Mouse (Mus musculus): ENCODE measurements around the gene Synj2. TPM values are rescaled to one million over a fixed set of nuclear protein-coding genes. Genes with fewer than 3 reads are reported as not detected.

Gene Synj2
- polyA plus RNA-seq, 1 experiment, result 3.1 TPM

DNA sequence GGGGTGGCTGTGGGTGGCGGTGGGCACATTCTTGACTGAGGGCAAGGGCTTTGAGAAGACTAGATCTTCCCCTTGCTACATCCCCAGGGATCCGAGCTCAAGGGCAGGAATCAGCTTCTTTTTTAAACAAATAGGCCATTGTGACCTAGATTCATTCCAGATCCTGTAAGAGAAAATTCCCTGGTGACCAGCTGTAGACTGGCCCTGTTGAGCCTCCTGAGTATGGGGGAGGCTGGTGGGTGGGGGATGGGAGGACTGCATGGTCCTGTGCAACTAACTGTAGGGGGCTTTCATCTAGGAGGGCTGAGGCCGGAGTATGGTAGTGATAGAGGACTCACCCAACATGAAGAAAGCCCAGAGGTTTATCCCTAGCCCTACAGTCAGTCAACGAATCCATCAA is 47.0 kb downstream of the Synj2 start:
- TF ChIP-seq POLR2A (IDR thresholded peaks at IDR 0.05; ENCODE audit: borderline replicate concordance, control insufficient read depth, low read depth, low read length) (no peak), CTCF (IDR thresholded peaks at IDR 0.05; ENCODE audit: control insufficient read depth, insufficient read depth, low read length) (no peak)
- H3K27ac ChIP-seq (ENCODE audit: control insufficient read depth, insufficient read depth, low read depth, low read length, poor library complexity), result no peak overlapping the region
- WGBS, result 86% methylated on average over 4 of the region's 4 CpGs
- H3K4me1 ChIP-seq (ENCODE audit: control insufficient read depth, insufficient read depth, low read length), result no peaks in the 10 kb centered on the region
- no peak overlapping the region for H3K4me3 ChIP-seq (replicated peaks; ENCODE audit: control insufficient read depth, low read depth, low read length)

DNA sequence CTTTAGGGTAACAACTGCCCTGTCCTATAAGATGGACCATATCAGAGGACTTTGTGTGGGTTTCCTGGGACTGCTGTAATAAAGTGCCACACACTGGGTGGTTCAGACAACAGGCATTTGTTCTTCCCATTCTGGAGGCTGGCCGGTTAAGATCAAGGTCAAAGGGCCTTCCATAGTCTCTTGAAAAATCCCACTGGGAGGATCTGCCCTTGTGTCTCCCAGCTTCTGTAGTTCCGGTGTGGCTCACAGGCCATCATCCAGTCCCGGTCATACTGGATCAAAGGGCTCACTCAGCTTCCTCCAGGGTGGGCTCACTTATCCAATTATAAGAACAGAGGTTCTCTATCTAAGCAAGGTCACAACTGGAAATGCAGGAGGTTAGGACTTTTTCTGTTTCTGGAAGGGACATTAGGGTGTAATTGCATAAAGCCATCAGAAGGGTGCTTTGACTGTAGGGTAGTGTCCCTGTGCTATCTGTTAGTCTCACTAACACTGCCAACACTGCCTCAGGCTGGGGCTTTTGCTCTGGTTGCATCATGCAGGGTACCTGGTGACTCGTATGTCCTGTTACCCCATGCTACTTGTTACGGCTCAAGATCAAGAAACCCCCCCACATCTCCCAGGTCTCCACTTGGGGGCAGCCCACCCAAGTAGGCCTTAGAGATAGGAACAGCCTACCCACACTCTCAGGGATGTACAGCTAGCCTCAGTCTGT is 51.9 kb downstream of the Synj2 start:
- TF ChIP-seq POLR2A (IDR thresholded peaks at IDR 0.05; ENCODE audit: borderline replicate concordance, control insufficient read depth, low read depth, low read length) (no peak), CTCF (IDR thresholded peaks at IDR 0.05; ENCODE audit: control insufficient read depth, insufficient read depth, low read length) (no peak)
- Histone ChIP-seq H3K27ac (ENCODE audit: control insufficient read depth, insufficient read depth, low read depth, low read length, poor library complexity) (no peak overlapping the region), H3K4me3 (replicated peaks; ENCODE audit: control insufficient read depth, low read depth, low read length) (no peak overlapping the region), H3K4me1 (ENCODE audit: control insufficient read depth, insufficient read depth, low read length) (no peaks in the 10 kb centered on the region)
- WGBS, result 73% methylated on average over 5 of the region's 5 CpGs

DNA sequence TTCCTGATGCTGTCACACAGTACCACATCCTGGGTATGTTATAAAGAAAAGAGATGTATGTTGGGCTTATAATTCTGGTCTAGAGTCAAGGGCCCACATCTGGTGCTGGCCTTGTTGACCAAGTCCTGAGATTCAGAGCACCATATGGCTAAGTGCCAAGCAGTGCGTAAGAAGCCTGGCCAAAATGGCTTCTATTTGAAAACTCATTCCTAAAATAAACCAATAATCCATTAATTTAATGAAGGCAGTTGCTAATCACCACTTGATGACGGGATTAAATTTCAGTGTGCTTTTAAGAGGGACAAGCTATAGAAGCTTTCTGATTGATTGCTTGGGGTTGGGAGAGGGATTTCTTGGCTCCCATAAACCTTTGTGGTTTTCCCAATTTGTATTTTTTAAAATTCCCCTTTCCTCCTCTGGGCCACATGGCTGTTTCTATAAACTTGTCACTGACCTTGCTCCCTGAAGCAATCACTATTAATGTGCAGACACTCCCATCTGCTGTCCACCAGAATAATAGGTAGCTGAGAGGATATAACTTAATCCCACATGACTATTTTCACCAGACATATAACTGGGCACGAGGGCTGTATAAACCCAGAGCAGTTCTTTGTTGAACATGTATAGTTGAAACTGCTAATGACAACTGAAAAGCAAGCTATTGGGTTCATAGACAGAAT is 52.6 kb downstream of the Synj2 start:
- TF ChIP-seq POLR2A (IDR thresholded peaks at IDR 0.05; ENCODE audit: borderline replicate concordance, control insufficient read depth, low read depth, low read length) (no peak), CTCF (IDR thresholded peaks at IDR 0.05; ENCODE audit: control insufficient read depth, insufficient read depth, low read length) (no peak)
- Histone ChIP-seq H3K4me3 (replicated peaks; ENCODE audit: control insufficient read depth, low read depth, low read length) (no peak overlapping the region), H3K27ac (ENCODE audit: control insufficient read depth, insufficient read depth, low read depth, low read length, poor library complexity) (no peak overlapping the region), H3K4me1 (ENCODE audit: control insufficient read depth, insufficient read depth, low read length) (no peaks in the 10 kb centered on the region)
- WGBS, result 71% methylated on average over 3 of the region's 3 CpGs

DNA sequence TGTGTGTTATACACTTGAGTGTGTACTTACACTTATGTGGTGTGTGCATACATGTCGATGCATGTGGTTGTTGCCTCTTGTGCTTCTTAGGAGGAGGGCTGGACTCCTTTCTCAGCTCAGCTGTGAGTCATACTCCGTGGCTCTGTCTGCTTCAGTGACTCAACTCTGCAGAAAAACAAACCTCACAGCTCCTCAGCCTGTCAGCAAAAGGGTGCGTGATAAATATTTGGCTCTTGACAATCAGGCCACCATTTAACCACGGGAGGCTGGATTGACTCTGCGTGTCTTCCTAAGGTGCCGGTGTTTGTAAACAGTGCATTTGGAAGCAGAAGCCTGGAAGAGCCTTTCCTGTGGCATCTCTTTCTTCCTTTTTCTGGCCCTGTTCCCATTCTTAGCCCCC is 53.5 kb downstream of the Synj2 start:
- no peak overlapping the region for H3K4me3 ChIP-seq (replicated peaks; ENCODE audit: control insufficient read depth, low read depth, low read length)
- TF ChIP-seq POLR2A (IDR thresholded peaks at IDR 0.05; ENCODE audit: borderline replicate concordance, control insufficient read depth, low read depth, low read length) (no peak), CTCF (IDR thresholded peaks at IDR 0.05; ENCODE audit: control insufficient read depth, insufficient read depth, low read length) (no peak)
- H3K27ac ChIP-seq (ENCODE audit: control insufficient read depth, insufficient read depth, low read depth, low read length, poor library complexity), result no peak overlapping the region
- WGBS, result 67% methylated on average over 6 of the region's 6 CpGs
- H3K4me1 ChIP-seq (ENCODE audit: control insufficient read depth, insufficient read depth, low read length), result no peaks in the 10 kb centered on the region

DNA sequence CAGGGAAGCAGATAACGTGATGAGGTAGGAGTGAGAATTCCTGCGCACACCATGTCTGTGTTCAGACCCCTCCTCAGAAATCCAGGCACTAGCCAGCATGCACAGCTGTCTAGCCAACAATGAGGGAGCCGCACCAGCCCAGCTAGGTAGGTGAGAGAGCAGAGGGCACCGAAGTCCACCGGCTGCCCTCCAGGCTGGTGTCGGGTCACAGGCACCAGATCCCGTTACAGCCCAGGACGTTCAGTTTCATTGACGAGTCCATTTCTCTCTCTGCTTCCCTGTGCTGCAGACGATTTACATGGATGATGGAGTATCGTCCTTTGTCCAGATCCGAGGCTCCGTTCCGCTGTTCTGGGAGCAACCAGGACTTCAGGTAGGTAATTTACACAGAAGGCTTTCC is 55.5 kb downstream of the Synj2 start:
- TF ChIP-seq POLR2A (IDR thresholded peaks at IDR 0.05; ENCODE audit: borderline replicate concordance, control insufficient read depth, low read depth, low read length), result no peak
- TF ChIP-seq CTCF (IDR thresholded peaks at IDR 0.05; ENCODE audit: control insufficient read depth, insufficient read depth, low read length), result no peak
- 90% methylated on average over 14 of the region's 14 CpGs for WGBS
- no peaks in the 10 kb centered on the region for H3K4me1 ChIP-seq (ENCODE audit: control insufficient read depth, insufficient read depth, low read length)
- no peak overlapping the region for H3K4me3 ChIP-seq (replicated peaks; ENCODE audit: control insufficient read depth, low read depth, low read length)
- H3K27ac ChIP-seq (ENCODE audit: control insufficient read depth, insufficient read depth, low read depth, low read length, poor library complexity), result no peak overlapping the region

DNA sequence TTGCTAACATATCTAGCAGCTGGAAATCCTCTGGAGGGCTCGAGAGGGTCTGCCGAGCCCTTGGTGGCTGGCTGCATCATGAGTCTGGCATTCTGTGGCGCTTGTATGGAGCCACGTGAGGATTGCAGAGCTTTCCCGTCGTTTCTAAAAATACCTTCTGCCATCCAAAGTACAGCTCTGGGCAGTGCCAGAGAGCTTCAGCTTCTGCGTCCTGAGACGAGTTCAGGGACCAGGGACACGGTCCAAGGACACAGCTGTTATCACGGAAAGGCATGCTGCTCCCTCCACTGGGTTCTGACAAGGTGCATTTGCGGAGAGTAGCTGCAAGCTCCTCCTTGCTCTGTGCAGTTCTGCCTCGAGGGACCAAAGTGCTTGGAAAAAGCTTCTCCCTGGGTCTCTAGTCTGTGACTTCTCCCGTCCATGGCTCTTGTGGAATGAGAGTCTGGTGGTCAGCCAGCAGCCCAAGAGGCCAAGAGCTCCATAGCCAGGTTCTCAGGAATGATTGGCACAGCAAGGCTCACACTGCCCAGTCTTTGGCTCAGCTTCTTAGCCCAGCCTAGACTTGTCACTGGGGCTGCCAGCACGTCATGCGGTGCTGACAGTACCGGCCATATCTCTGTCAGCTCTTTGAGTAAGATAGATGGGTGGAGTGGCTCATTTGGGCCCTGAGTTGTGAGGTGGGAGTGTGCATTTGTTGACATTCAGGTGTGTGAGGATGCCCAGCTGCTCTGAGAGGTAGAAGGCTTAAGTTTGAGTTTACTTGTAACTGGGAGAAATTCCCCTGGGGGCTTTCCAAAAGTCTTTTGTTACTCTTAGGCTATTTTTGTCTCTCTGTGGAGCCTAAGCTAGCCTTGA is 56.5 kb downstream of the Synj2 start:
- WGBS, result 81% methylated on average over 16 of the region's 16 CpGs
- Histone ChIP-seq H3K27ac (ENCODE audit: control insufficient read depth, insufficient read depth, low read depth, low read length, poor library complexity) (no peak overlapping the region), H3K4me3 (replicated peaks; ENCODE audit: control insufficient read depth, low read depth, low read length) (no peak overlapping the region), H3K4me1 (ENCODE audit: control insufficient read depth, insufficient read depth, low read length) (peaks cover 3% of the 10 kb centered on the region; the same call in 1 of the 2 replicates)
- no peak for TF ChIP-seq CTCF (IDR thresholded peaks at IDR 0.05; ENCODE audit: control insufficient read depth, insufficient read depth, low read length)
- TF ChIP-seq POLR2A (IDR thresholded peaks at IDR 0.05; ENCODE audit: borderline replicate concordance, control insufficient read depth, low read depth, low read length), result no peak

DNA sequence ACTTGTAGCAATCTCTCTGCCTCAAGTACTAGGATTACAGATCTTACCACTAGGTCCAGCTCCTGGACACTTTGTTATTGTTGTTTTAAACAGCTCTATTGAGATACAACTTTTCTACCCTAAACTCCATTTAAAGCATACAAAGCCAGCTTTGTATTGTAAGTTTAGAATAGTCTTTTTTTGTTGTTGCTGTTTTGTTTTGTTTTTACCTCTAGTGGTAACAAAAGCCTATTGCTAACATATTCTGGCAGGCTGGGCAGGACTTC is 57.1 kb downstream of the Synj2 start:
- TF ChIP-seq CTCF (IDR thresholded peaks at IDR 0.05; ENCODE audit: control insufficient read depth, insufficient read depth, low read length) (no peak), POLR2A (IDR thresholded peaks at IDR 0.05; ENCODE audit: borderline replicate concordance, control insufficient read depth, low read depth, low read length) (no peak)
- Histone ChIP-seq H3K4me1 (ENCODE audit: control insufficient read depth, insufficient read depth, low read length) (peaks cover 3% of the 10 kb centered on the region; the same call in 1 of the 2 replicates), H3K27ac (ENCODE audit: control insufficient read depth, insufficient read depth, low read depth, low read length, poor library complexity) (no peak overlapping the region), H3K4me3 (replicated peaks; ENCODE audit: control insufficient read depth, low read depth, low read length) (no peak overlapping the region)

DNA sequence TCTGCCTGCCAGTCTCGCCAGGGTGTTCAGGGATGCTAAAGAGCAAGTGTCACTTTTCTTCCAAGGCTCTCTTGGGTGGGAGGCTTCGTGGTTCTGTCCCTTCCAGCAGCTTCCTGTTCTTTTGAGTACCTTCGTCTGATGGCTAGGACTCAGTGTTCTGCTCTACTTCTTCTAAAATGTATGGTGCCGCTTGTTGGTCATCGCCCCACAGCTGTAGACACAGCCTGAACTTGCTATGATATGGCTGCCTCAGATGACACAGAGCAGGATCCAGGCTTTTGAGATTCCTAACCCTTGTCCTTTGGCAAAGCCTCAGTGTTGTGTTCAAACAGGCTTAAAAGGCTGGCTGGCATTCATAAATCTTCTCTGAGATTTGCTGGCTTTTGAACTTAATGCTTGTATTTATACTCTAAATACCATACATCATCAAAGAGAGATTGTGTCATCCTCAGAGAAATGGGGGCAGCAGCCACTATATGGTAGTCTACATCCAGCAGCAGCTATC is 58.0 kb downstream of the Synj2 start:
- no peak overlapping the region for H3K4me3 ChIP-seq (replicated peaks; ENCODE audit: control insufficient read depth, low read depth, low read length)
- TF ChIP-seq CTCF (IDR thresholded peaks at IDR 0.05; ENCODE audit: control insufficient read depth, insufficient read depth, low read length), result no peak
- no peak for TF ChIP-seq POLR2A (IDR thresholded peaks at IDR 0.05; ENCODE audit: borderline replicate concordance, control insufficient read depth, low read depth, low read length)
- peaks cover 3% of the 10 kb centered on the region; the same call in 1 of the 2 replicates for H3K4me1 ChIP-seq (ENCODE audit: control insufficient read depth, insufficient read depth, low read length)
- no peak overlapping the region for H3K27ac ChIP-seq (ENCODE audit: control insufficient read depth, insufficient read depth, low read depth, low read length, poor library complexity)
- WGBS, result 59% methylated on average over 5 of the region's 5 CpGs

Measured in bone marrow, adult 2 months (tissue).